Mouse (Mus musculus): ENCODE results near the gene Rapgef4.

Rapgef4 gene

DNA sequence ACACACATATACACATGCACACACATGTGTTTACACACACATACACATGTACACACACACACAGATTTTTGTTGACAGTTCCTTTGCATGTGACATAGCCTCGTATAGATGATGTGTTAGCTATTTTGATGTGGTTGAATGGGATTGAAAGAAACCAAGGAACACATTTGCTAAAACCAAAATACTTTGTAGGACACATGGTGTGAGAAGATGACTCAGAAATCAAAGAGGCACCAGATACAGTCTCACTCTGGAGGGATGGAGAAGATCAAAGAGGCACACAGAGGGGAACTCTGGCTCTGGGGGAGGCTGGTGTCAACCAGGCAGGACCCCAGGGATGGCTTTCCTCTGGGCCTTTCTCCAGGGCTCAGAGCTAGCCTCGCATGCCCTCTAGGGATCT is 4.7 kb downstream of the Rapgef4 start:
- no peak for DNase-seq

DNA sequence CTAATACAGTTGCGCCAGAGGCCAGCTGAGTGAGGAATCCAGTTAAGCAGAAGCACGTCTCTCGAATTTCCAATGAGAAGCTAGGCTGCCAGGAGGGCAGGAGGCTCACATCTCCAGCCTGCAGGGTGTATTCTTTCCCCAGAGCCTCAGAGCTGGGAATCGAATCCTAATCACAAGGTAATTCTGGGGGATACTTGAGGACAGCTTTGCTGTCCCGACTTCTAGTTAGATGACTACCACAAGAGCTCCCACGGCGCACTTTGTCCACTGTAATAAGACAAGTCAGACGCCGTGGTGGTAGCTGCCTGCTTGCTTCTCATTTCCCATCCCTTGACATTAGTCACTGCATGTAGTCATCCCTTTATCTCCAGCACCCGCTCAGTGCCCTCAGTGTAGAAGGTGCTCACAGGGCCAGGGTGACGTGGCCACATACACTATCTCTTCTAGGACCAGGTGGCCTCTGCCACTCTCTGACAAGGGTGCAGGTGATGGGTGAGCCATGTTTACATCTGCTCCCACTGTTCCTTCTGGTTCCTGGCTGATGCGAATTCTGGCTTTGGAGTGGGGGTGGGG is 5.3 kb downstream of the Rapgef4 start:
- no peak for DNase-seq

DNA sequence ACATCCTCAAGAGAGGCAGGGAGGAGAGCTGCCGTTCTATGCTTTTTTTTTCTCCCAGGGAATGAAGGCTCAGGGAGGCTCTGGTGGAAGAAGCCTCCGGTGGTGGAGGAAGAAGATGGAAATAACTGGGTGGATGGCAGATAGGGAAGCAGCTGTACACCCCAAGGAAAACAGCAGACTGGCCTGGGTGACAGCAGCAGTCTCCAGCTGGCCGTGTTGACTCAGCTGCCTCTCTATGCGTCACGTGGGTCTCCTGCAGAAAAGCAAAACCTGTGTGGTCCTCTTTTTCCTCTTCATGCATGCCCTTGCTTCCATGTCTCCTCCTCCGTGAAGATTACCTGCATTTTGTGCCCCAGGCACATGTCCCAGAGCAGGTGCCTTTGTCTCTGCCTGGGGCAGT is 7.5 kb downstream of the Rapgef4 start:
- no peak for DNase-seq

DNA sequence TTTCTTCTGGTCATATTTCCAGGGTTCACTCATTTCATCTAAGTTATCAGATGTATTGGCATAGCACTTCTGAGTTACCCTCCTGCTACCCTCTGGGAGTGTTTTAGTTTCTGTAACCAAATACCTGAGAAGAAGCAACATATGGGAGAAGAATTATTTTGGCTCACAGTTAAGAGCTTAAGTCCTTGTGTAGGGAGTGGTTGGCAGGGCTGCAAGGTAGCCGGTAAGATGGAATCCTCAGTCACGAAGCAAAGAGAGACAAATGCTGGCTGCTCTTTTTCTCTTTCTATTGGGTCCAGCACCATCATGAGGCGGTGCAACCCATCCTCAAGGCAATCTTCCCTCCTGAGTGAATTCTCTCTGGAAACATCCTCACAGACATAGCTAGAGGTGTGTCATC is 11.1 kb downstream of the Rapgef4 start:
- no peak for DNase-seq

DNA sequence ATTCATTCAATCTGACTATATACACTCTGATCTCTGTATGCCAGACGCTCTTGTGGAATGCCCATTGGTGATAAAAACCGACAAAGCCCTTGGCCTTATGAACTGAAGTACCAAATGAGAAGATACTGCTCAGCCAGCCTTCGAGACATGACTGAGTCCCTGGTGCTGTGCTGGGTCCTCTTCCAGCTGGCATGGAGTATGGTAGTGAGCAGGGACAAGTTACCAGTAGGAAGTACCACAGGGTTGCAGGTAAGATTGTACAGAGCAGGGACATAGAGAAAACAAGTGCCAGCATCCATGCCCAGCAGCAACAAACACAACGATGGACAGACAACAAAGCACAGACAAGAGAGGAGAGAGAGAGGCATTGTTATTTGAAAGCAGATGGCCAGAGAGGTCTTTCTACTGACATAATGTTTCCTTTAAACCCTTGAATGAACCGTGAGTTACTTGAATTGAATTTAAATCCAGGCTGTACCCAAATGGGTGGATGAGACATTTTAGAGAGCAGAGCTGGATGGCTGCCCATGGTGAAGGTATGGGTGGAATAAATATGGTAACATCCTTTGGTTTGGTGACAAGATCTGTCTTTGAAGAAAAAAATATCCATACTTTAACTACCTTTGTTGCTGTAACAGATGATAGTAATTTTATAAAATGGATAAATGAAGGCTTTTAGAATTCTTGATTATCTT is 12.8 kb downstream of the Rapgef4 start:
- DNase-seq = no peak

DNA sequence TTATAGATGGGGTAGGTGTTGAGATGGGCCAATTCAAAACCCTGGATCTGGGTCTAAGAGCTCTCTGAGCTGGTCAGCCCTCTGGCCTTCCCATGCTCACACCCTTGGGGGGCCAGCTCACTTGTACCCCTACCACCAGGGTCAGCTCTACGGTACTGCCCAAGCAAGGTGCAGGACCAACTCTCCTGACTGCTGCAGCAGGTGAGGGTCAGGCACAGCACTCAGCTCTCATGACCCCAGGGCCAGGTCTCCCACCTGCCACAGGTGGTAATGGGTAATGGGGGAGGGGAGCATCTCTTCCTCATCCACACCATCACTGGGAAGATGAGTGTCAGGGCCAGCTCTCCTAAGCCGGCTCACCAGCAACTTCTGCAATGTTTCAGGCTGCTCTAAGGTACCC is 17.5 kb downstream of the Rapgef4 start:
- DNase-seq = no peak

DNA sequence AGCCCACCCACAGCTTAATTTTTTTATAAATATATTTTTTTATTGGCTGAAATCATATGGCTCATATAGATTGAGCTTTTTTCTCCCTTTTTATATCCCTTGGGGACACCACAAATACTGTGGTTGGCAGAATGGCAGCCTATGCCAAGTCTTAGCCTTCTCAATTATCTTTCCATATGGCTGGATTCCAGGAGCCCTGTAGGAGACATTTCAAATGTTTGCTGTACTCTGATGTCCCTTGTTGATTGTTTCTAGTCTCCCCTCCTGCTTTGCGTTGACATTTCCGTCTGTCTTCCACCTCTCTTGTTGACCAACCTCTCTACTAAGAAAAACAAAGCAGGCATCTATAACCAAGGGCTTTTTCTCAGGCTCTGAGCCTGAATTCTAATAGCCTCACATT is 19.1 kb downstream of the Rapgef4 start:
- DNase-seq = no peak

DNA sequence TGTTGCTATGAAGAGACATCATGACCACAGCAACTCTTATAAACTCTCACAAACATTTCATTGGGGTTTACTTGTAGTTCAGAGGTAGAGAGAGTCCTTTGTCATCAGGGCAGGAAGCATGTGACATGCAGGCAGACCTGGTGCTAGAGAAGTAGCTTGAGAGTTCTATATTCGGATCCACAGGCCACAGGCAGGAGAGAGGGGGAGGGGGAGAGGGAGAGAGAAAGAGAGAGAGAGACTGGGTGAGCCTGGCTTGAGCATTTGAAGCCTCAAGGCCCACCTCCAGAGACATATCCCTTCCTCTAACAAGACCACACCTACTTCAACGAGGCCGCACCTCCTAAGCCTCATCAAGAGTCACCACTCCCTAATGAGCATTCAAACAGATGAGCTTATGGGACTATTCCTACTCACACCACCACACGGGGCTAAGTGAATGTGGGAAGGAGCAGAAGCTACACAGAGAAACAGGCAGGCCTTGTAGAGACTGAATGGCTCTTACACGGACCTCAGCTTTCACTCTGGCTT is 21.9 kb downstream of the Rapgef4 start:
- DNase-seq = no peak

DNA sequence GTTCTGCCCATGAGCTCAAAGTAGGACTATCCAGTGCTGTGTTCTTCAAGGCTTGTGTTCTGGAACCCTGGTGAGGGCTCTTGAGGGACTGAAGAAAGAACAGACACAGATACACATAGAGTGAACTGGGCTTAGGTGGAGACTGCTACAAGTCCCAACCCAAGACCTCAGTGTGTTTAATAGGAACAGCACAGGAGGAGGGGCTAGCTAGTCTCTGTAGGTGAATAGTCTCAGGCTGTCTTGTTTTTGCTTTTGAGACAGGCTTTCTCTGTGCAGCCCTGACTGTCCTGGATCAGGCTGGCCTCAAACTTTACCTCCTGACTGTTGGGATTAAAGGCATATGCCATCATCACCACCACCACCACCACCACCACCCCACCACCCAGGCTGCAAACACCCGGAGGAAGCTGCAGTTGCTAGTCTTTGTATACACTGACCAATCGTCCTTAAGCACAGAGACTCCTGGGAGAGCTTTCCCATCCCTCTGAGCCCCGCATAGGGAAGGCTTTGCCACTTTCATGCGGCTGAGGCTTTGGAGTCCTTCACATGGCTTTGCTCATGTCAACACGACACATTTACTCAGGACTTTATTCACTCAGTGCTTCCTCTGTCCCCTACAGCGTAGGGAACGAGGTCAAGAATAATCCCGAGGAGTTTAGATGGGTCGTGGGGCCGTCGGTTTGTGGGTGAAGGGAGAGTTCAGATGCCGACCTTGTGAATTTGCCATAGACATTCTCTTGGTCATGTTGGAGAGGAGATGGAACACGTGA is 22.9 kb downstream of the Rapgef4 start:
- no peak for DNase-seq

DNA sequence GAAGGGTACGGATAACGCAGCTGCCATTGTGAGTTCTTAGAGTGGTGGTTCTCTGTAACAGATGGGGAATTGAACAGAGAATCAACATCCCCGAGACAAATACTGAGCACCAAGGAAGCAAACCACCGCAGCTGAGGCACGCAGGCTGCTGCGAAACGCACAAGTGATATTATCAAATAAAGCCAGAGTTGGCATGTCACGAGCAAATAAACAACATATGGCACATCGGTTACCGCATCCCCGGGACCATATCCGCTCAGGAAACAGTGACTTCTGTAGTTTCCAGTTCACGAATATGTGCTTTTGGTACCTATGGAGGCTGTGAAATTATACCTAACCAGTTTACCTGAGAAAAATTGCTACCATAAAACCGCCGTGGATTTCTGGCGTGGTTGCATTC is 24.0 kb downstream of the Rapgef4 start:
- no peak for DNase-seq

DNA sequence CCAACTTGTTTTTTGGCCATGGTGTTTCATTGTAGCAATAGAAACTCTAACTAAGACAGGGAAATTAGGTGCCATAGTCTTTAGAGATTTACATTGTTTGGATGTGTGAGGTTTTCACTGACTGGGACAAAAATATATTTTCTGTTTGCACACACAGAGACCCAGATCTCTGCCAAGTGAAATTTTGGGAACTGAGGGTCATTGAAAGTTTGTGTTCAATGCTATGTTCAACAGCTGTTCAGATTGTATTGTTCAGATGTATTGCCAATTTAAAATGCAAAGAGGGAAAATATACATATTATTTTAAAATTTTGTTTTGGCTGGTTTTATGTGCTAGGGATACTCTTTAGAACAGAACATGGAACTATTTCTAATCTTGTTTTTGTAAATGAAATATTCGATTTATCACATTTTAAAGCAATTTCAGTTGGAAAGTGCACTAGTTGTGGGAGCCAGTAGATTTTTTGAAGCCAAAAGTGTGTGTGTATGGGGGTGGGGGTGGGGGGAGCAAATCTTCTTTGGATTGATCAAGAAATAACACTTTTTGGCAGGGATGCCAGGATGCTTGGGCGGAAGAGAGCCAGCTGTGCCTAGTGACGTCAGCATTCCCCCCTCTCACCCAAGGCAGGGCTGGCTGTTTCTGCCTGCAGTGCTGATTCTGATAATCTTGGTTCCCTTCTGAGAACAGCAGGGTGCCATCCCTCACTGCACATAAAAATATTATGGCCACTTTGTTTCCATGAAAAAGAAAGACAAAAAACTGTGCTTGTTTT is 28.6 kb downstream of the Rapgef4 start:
- DNase-seq = peak; percentile 10 to 38

DNA sequence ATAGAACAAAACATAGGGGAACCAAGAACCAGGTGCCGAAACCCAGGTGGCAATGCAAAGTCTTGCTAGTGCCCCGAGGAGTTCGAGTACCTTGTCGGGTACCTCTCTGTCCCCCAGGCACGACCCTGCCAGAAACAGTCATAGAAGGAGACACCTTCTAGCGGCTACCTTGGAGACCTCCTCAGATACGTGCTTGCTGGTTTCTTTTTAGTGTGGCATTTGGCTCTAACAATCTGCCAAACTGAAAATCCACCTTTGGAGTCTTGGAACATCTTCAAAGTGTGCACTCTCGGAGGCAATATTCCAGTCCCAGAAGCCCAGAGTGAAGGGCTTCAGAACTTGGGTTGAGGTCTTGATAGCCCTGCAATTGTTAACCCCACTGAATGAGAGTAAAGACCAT is 34.3 kb downstream of the Rapgef4 start:
- no peak for DNase-seq

DNA sequence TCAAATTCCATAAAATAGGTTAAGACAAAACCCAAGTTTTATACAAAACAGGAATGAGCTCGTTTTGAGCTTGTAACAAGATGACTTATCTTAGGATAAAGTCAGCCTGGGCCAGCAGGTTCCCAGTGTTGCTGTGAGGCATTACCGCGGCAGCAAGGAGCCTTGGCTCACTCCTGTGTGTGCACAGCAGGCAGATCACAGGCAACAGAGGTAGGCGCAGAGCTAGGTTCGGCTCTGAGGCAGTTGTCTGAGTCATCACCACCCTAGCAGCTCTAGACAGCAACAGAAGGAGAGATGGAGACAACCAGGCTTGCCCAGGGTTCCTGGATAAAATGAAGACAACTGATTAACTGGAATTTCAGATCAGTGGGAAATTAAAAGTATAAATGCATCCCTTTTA is 35.0 kb downstream of the Rapgef4 start:
- no peak for DNase-seq

DNA sequence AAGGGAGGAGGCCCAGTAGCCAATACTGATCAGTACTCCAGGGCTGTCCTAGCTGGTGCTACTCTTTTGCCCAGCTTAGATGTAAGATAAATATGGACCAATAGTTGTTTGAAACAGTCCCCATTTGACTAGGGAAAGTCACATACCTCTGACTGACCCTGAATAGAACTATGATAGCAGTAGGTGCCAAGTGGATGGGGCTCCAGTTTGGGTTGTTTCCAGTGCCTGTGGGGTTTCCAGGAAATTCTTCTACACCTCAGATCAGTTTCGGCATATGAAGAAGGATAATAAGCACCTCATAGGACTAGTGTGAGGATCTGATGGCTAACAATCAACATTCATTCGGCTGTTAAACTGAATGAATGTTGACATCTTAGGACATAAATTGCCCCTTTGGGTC is 36.1 kb downstream of the Rapgef4 start:
- DNase-seq = no peak

DNA sequence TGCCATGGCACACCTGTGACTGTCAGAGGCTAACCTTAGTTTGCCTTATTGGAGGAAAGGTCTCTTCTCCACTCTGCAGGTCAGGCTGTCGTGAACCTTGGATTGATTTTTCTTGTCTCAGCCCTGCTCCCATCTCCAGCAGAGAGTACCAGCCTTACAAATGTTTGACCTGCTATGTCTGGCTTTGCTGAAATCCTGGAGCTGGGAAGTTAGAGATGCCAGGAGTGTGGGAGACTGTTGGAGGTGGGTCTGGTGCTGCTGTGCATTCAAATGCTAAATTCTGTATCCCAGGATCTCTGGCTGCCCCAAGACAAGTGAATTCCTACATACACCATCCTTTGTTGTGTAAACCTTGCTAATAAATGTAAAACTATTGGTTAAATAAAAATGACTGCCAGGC is 37.7 kb downstream of the Rapgef4 start:
- DNase-seq = no peak

DNA sequence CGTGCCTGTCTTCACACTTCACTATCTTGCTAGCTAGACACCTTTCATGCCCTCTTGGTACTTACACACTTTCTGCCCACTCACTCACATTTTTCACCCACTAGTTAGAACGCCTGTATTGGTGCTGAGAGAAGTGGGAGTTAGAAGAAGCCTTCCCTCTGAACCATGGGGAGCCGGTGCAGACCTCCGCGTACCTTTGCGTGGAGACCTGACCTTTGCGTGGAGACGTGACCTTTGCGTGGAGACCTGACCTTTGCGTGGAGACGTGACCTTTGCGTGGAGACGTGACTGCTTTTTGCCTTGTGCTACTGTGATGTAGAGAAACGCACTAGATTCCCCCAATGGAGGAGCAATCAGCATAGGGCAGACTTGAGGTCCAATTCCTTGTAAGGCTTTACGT is 39.7 kb downstream of the Rapgef4 start:
- DNase-seq = no peak

DNA sequence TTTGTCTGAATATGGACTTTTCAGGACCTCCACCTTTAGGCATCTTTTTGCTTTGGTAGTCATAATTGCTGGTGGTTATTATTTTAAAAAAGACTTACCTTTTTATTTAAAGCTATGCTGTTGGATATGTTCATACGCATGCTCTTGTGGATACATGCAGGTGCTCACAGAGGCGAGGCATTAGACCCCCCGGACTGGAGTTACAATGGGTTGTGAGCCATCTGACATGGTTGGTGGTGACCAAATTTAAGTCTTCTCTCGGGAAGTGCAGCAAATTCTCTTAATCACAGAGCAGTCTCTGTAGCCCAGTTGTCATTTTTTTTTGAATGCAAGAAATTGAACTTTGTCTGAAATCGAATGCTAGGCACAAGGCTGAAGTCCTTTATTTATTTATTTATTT is 40.4 kb downstream of the Rapgef4 start:
- DNase-seq = no peak

DNA sequence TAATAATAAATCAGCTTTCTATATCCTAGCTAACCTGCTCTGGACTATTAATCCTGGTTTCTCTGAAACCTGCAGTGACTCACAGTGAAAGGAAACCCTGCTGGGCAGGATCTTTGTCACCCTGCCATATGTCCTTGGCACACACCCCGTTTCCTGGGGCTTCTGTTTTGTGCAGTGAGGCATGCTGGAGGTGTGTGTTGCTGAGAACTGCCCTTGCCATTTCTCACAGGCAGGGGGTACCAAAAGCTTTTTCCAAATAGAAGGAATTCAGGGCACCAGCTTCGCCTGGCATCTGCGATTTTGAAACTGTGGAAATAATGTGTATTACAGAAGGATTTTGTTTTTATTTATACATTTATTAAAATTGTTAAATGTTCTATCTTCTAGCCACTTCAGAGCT is 40.8 kb downstream of the Rapgef4 start:
- peak in 1 of 2 experiments; percentile 13 for DNase-seq

DNA sequence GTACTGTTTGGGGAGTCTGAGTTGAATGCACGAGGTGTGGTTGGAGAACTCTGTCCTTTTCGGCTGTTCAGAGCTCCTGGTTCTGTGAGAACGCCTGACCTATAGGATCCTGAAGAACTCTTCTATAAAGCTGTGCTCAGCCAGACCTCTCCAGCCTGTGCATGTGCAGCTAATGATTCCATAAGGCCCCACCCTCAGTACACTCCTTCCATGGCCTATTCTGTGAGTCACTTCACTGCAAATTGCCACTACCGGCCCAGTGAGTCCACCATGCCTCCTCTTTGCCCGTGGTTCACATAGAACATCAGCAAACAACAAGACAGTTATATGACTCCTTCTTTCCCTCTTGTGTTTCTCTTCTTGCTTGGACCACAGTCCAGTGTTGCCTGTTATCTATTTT is 42.8 kb downstream of the Rapgef4 start:
- no peak for DNase-seq

DNA sequence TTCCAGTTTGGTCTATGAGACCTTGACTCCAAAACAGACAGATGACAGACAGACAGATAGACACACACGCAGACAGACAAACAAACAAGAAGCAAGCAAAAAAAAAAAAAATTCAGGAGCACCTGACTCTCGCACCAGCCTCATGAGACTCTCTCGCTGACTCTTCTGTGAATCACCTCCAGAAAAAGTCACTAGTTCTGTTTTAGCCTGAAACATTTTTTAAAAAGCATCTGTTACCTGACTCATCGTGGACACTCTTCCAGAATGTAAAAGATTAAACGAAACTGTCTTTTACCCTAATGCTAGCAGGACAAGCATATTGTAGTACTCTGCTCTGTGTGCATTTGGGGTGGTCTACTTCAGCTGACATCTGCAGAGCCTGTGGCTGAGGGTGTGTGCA is 44.6 kb downstream of the Rapgef4 start:
- no peak for DNase-seq

DNA sequence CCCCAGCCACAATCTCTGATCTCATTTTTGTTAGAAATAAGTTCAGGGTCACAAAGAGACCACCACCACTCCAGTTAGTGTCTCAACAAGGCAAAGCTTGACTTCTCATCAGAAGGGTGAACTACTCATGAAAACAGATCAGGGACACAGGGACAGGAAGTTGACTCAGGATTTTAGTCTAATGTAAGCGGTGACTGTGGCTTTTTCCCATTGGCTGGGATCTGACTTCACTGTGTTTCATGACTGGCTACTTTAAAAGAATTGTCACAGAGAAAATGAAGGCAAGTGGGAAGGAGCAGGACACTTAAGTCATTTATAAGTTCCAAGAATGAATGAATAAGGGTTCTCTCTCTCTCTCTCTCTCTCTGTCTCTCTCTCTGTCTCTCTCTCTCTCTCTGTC is 45.5 kb downstream of the Rapgef4 start:
- DNase-seq = no peak

DNA sequence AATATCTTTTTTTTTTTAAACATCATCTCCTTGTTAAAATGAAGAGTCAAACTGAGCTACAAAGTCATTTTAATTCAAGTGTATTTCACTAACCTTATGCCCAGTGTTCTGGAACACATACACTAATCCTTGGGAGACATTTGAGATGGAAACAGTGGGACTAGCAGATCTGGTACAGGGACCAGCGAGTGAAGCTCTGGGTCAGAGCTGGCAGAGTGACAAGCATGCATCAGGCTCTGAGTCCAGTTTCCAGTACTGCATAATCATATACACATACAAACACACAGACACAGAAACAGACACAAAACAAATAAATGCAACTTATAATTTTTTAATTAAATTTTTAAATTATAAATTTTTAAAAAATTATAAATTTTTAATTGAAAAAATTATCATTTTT is 48.0 kb downstream of the Rapgef4 start:
- DNase-seq = no peak

DNA sequence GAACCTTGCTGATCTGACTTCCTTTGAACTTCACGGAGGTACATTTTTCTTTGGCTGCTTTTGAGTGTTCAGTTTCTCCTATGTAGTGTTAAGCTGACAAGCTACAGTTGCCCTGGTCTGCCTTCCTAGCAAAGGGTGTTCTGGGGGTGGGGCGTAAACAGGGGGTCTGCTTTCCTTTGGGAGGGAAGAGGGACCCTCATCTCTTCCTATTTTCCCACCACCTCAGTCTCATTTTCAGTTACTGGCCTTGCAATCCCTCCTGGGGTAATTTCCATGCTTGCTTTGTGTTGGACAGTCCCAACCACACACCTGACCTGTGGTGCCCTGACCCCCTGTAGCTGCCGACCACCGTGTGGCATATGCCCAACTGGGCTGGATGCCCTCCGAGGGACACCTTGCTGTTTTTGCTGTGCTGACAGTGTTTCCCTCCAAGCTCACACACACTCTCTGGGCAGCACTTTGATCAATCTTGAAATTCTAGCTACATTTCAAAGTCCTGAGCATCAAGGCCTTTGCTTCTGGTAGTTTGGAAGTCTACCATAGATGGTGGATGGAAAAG is 48.6 kb downstream of the Rapgef4 start:
- DNase-seq = no peak

Measured in lung, adult 18-20 months (tissue).